Mouse (Mus musculus): ENCODE measurements around the gene Olfr170. TPM values are rescaled to one million over a fixed set of nuclear protein-coding genes. Genes with fewer than 3 reads are reported as not detected.
"Not testable (repeated sequence)": the region's sequence is repeated elsewhere in the genome, so short reads cannot be mapped to it uniquely, and the experiment has no call there.

Olfr170 gene
- not detected in 2 replicates for polyA plus RNA-seq (2012; ENCODE audit: insufficient read depth, insufficient read length, missing spikeins)

GRCm38 (mm10) chr16:19611782-19612181, at the start of gene Olfr170:
Olfr170 (minus strand) TSS chr16:19611882.
- H3K4me1 ChIP-seq (ENCODE audit: control insufficient read depth, insufficient read depth, low read length); H3K4me3 ChIP-seq (ENCODE audit: insufficient read depth, low read length); H3K27ac ChIP-seq (ENCODE audit: insufficient read depth, low read depth, low read length): not testable (repeated sequence)

GRCm38 (mm10) chr16:19629816-19630215, 18.1 kb upstream of the Olfr170 start, which contains the start of gene Olfr171:
Olfr171 (minus strand) TSS chr16:19629916.
- no peak within 1 kb of the TSS for H3K4me3 ChIP-seq (ENCODE audit: insufficient read depth, low read length)
- TF ChIP-seq POLR2A (IDR thresholded peaks at IDR 0.05; ENCODE audit: borderline replicate concordance, low read depth, low read length) (no peak), CTCF (IDR thresholded peaks at IDR 0.05; ENCODE audit: low read depth, low read length) (no peak)

GRCm38 (mm10) chr16:19603166-19603565, 8.5 kb downstream of the Olfr170 start:
- H3K4me3 ChIP-seq (ENCODE audit: insufficient read depth, low read length), result no peak overlapping the region
- TF ChIP-seq CTCF (IDR thresholded peaks at IDR 0.05; ENCODE audit: low read depth, low read length) (no peak), POLR2A (IDR thresholded peaks at IDR 0.05; ENCODE audit: borderline replicate concordance, low read depth, low read length) (no peak)
- H3K27ac ChIP-seq (ENCODE audit: insufficient read depth, low read depth, low read length), result no peak overlapping the region
- no peaks in the 10 kb centered on the region for H3K4me1 ChIP-seq (ENCODE audit: control insufficient read depth, insufficient read depth, low read length)

More at GRCm38 (mm10) chr16:19629816-19630215, 18.1 kb upstream of the Olfr170 start, which contains the start of gene Olfr171:
- Histone ChIP-seq H3K4me1 (ENCODE audit: control insufficient read depth, insufficient read depth, low read length) (no peaks in the 10 kb centered on the region), H3K27ac (ENCODE audit: insufficient read depth, low read depth, low read length) (no peak within 1 kb of the TSS)

- not testable (repeated sequence) for H3K27ac ChIP-seq (ENCODE audit: insufficient read depth, low read depth, low read length); H3K4me1 ChIP-seq (ENCODE audit: control insufficient read depth, insufficient read depth, low read length); H3K4me3 ChIP-seq (ENCODE audit: insufficient read depth, low read length)
Measured at GRCm38 (mm10) chr16:19571709-19572108, 40.0 kb downstream of the Olfr170 start, which contains the start of gene Olfr169. Olfr169 (minus strand) TSS chr16:19571809.

Other genes with a start within 250 kb of the Olfr170 start
- gene Olfr165, start 188.7 kb downstream of the Olfr170 start, polyA plus RNA-seq (2012; ENCODE audit: insufficient read depth, insufficient read length, missing spikeins), result not detected in 2 replicates
- not detected in 2 replicates for gene Olfr166, start 128.2 kb downstream of the Olfr170 start, polyA plus RNA-seq (2012; ENCODE audit: insufficient read depth, insufficient read length, missing spikeins)
- 0.17 TPM in 1 of 2 replicates, not detected in the other for gene Olfr167, start 89.6 kb downstream of the Olfr170 start, polyA plus RNA-seq (2012; ENCODE audit: insufficient read depth, insufficient read length, missing spikeins)
- not detected in 2 replicates for gene Olfr168, start 76.3 kb downstream of the Olfr170 start, polyA plus RNA-seq (2012; ENCODE audit: insufficient read depth, insufficient read length, missing spikeins)
- not detected in 2 replicates for gene Olfr169, start 40.1 kb downstream of the Olfr170 start, polyA plus RNA-seq (2012; ENCODE audit: insufficient read depth, insufficient read length, missing spikeins)
- gene Olfr171, start 18.0 kb upstream of the Olfr170 start, polyA plus RNA-seq (2012; ENCODE audit: insufficient read depth, insufficient read length, missing spikeins), result not detected in 2 replicates
- not detected in 2 replicates for gene Lamp3, start 94.5 kb upstream of the Olfr170 start, polyA plus RNA-seq (2012; ENCODE audit: insufficient read depth, insufficient read length, missing spikeins)
- 0.98 and 1.1 TPM in 2 replicates for gene B3gnt5, start 148.3 kb upstream of the Olfr170 start, polyA plus RNA-seq (2012; ENCODE audit: insufficient read depth, insufficient read length, missing spikeins)

All from bone marrow macrophage, adult 2 months (primary cell).